Mouse (Mus musculus): ENCODE data around the gene Mob3a. TPM values are rescaled to one million over a fixed set of nuclear protein-coding genes. Genes with fewer than 3 reads are reported as not detected.

The Mob3a gene
- total and polyA plus RNA-seq, 3 experiments: 56.9 to 84.2 (median 71.4) TPM

DNA sequence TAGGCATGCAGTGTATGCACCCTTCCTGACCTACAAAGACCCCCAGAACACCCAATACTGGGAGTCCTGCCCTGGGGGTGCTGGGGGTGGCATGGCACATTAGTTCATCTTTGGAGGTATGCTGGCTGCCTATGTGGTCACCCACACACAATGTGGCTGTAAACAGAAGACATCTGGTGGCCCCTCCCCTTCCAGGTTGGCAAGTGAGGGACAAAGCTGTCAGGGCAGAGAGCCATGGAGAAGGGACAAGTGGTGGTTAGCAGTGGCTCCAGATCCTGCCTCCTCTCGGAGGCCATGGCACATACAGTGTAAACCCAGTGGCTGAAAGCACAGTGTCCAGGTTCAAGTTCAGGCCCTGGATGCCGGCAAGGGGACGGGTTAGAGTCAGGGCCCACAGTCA, 15.2 kb downstream of the Mob3a start:
- H3K9ac ChIP-seq (ENCODE audit: insufficient read depth, low read depth): no peak overlapping the region
- H3K27me3 ChIP-seq (replicated peaks): no peaks in the 10 kb centered on the region
- no peak overlapping the region for H3K4me3 ChIP-seq (replicated peaks in 1 of 3; ENCODE audit: low read depth in 2 of 3, low read length in 2 of 3, poor library complexity in 1 of 3)
- H3K4me2 ChIP-seq (ENCODE audit: insufficient read depth, low read depth, poor library complexity, severe bottlenecking): no peak overlapping the region
- no peak for DNase-seq (ENCODE audit: extremely low read depth)
- H3K27ac ChIP-seq (ENCODE audit: insufficient read depth, low read depth): no peak overlapping the region
- in situ Hi-C loops (cut with MboI; ENCODE audit: low pct_ligation_motif_present, low pct_unique_long_range_greater_than_20kb, low sequenced_read_pairs) (loop anchor here (5.0 to 25.0 kb wide), 2 partner anchors 109 to 249 kb away; partner anchors contain the start of genes Klf16 and Tcf3), dilution Hi-C loops (cut with MboI; ENCODE audit: extremely low pct_ligation_motif_present, extremely low pct_unique_long_range_greater_than_20kb, low sequenced_read_pairs) (no loop called here)
- TF ChIP-seq EP300 (IDR thresholded peaks at IDR 0.05; ENCODE audit: low read length) (no peak), RAD21 (IDR thresholded peaks at IDR 0.05; ENCODE audit: low read depth, low read length) (no peak), JUND (conservative IDR thresholded peaks at IDR 0.05; ENCODE audit: low read depth, low read length) (no peak), CHD2 (IDR thresholded peaks at IDR 0.05; ENCODE audit: low read length) (no peak), MAX (IDR thresholded peaks at IDR 0.05; ENCODE audit: low read length) (no peak), ETS1 (conservative IDR thresholded peaks at IDR 0.05; ENCODE audit: low read depth, low read length) (no peak), ZMIZ1 (IDR thresholded peaks at IDR 0.05; ENCODE audit: low read depth, low read length) (no peak), NELFE (IDR thresholded peaks at IDR 0.05; ENCODE audit: low read depth, low read length) (no peak), BHLHE40 (IDR thresholded peaks at IDR 0.05; ENCODE audit: low read depth, low read length) (no peak), SMC3 (IDR thresholded peaks at IDR 0.05; ENCODE audit: low read depth, low read length) (no peak), KAT2A (IDR thresholded peaks at IDR 0.05; ENCODE audit: insufficient replicate concordance, low read length) (no peak), UBTF (IDR thresholded peaks at IDR 0.05; ENCODE audit: low read depth, low read length) (no peak), ELF1 (IDR thresholded peaks at IDR 0.05; ENCODE audit: low read depth, low read length) (no peak), CHD1 (IDR thresholded peaks at IDR 0.05; ENCODE audit: low read depth, low read length) (no peak), SIN3A (IDR thresholded peaks at IDR 0.05; ENCODE audit: low read length) (no peak), HCFC1 (IDR thresholded peaks at IDR 0.05; ENCODE audit: low read depth, low read length) (no peak), PAX5 (IDR thresholded peaks at IDR 0.05; ENCODE audit: low read length) (no peak), USF1 (IDR thresholded peaks at IDR 0.05; ENCODE audit: low read depth, low read length) (no peak)
- no peaks in the 10 kb centered on the region; the same call in 1 of the 2 replicates for H3K79me2 ChIP-seq (replicated peaks; ENCODE audit: control insufficient read depth, extremely low read depth, insufficient read depth, poor library complexity, severe bottlenecking)
- H3K36me3 ChIP-seq (replicated peaks in 1 of 2; ENCODE audit: control insufficient read depth in 1 of 2, insufficient read depth in 1 of 2, low read length in 1 of 2): peaks cover 51 to 82% of the 10 kb centered on the region in 2 experiments
- no peaks in the 10 kb centered on the region for H3K9me3 ChIP-seq (replicated peaks; ENCODE audit: low read length)
- H3K4me1 ChIP-seq (ENCODE audit: control insufficient read depth in 1 of 2, insufficient read depth in 2 of 2): peaks cover 10 to 55% of the 10 kb centered on the region in 2 experiments

DNA sequence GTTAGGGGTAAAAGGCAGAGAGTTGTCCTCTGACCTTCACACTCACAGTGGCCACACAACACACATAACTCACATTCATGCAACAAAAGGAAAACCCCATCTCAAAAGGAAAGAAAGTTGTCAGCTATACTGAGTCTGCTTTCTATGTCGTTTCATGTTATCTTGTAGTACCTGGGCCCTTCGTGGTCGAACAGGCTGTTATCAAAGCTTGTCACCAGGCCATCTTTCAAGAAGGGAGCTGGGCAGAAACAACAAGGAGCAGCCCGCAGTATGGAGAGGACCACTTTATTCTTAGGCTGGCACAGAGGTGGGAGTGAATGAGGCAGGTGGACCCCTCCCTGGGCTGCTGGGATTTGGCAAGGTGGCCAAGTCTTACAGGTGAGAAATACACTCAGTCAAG, 16.8 kb downstream of the Mob3a start:
- H3K4me3 ChIP-seq (replicated peaks in 1 of 3; ENCODE audit: low read depth in 2 of 3, low read length in 2 of 3, poor library complexity in 1 of 3): no peak overlapping the region
- H3K9me3 ChIP-seq (replicated peaks; ENCODE audit: low read length): no peaks in the 10 kb centered on the region
- no peaks in the 10 kb centered on the region for H3K27me3 ChIP-seq (replicated peaks)
- in situ Hi-C loops (cut with MboI; ENCODE audit: low pct_ligation_motif_present, low pct_unique_long_range_greater_than_20kb, low sequenced_read_pairs): loop anchor here (5.0 to 25.0 kb wide), 3 partner anchors 73 to 248 kb away; partner anchors contain the start of genes Klf16 and Tcf3
- DNase-seq (ENCODE audit: extremely low read depth): no peak
- dilution Hi-C loops (cut with MboI; ENCODE audit: extremely low pct_ligation_motif_present, extremely low pct_unique_long_range_greater_than_20kb, low sequenced_read_pairs): no loop called here
- H3K4me1 ChIP-seq (ENCODE audit: control insufficient read depth in 1 of 2, insufficient read depth in 2 of 2): peaks cover 3 to 53% of the 10 kb centered on the region in 2 experiments; a peak in 2 of 4 replicates
- H3K36me3 ChIP-seq (replicated peaks in 1 of 2; ENCODE audit: control insufficient read depth in 1 of 2, insufficient read depth in 1 of 2, low read length in 1 of 2): peaks cover 38 to 65% of the 10 kb centered on the region in 2 experiments
- TF ChIP-seq SMC3 (IDR thresholded peaks at IDR 0.05; ENCODE audit: low read depth, low read length) (no peak), IRF4 (IDR thresholded peaks at IDR 0.05; ENCODE audit: low read depth, low read length) (no peak), NELFE (IDR thresholded peaks at IDR 0.05; ENCODE audit: low read depth, low read length) (no peak)
- H3K9ac ChIP-seq (ENCODE audit: insufficient read depth, low read depth): no peak overlapping the region
- H3K79me2 ChIP-seq (replicated peaks; ENCODE audit: control insufficient read depth, extremely low read depth, insufficient read depth, poor library complexity, severe bottlenecking): no peaks in the 10 kb centered on the region
- H3K4me2 ChIP-seq (ENCODE audit: insufficient read depth, low read depth, poor library complexity, severe bottlenecking): no peak overlapping the region
- no peak overlapping the region for H3K27ac ChIP-seq (ENCODE audit: insufficient read depth, low read depth)
